Mouse (Mus musculus): ENCODE measurements at regions not wholly inside any gene's neighbourhood (a gene's known extent, or its start where the extent isn't known, plus 50 kb on each side); places are given as distances from the start of the nearest gene placed in this dataset.

DNA sequence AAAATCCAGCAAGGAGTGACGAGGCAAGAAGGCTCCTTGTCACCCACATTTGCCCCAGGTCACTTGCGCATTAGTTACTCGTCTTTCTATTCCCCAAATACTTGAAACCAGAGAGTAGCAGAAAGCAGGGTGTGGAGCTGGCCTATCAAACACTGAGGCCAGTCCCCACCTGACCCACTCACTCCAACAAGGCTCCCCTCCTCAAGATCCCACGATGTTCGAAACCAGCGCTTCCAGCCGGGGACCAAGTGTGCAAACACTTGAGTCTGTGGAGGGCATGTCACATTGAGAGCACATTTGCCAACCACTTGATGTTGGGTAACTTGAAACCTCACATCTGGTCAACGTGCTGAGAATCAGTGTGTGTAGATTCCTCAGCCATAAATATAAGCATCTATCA is 148.4 kb upstream of the Sdk2 start:
- DNase-seq, result no peak

- no peak for DNase-seq
Observed at GRCm38 (mm10) chr11:114212136-114212535, 145.3 kb upstream of the Sdk2 start.

- DNase-seq, result peak; percentile 38
Observed at GRCm38 (mm10) chr11:114205192-114205591, 138.3 kb upstream of the Sdk2 start.

DNA sequence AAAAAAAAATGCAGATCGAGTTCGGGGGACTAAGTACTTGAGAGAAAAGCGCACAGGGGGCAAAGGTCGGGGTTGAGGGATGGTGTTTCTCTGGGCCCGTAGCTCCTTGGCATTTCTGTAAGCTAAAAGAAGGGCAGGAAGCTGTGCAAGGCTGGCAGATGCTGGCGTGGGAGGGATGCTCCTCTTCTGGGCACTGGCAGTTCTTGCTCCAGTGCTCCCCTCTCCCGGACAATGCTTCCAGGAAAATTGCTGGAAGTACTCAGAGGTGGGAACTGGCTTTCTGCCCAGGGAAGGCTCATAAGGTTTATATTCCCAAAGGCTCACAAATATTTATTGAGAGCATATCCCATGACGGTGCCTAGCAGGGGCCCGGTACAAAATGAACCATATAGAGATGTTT is 136.6 kb upstream of the Sdk2 start:
- DNase-seq, result no peak

- DNase-seq, result no peak
Observed at GRCm38 (mm10) chr11:114202486-114202885, 135.6 kb upstream of the Sdk2 start.

GRCm38 (mm10) chr11:114199081-114199586 is 132.3 kb upstream of the Sdk2 start:
- DNase-seq, result no peak

GRCm38 (mm10) chr11:114198317-114199032 is 131.6 kb upstream of the Sdk2 start:
- DNase-seq, result peak; percentile 89

- no peak for DNase-seq
Observed at GRCm38 (mm10) chr11:114195291-114195690, 128.4 kb upstream of the Sdk2 start.

- no peak for DNase-seq
Observed at GRCm38 (mm10) chr11:114194055-114194706, 127.3 kb upstream of the Sdk2 start.

GRCm38 (mm10) chr11:114193018-114193417 is 126.2 kb upstream of the Sdk2 start:
- no peak for DNase-seq

DNA sequence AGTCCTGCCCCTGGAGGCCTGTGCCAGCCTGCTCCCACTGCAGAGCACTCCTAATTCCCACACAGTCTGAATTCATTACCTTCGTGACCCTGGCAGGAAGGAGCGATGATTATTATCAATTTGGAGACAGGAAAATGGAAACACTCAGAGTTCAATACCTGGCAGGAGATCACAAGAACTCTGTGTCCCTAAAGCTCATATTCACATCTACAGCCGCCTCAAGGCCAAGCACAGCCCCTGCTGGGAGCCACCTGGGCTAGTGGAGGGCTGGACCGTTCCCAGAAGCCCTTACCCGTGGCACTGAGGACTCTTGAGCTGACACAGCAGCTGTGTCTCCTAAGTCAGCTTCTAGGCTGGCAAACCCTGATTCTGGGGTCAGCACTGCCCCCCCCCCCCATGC is 124.8 kb upstream of the Sdk2 start:
- no peak for DNase-seq

DNA sequence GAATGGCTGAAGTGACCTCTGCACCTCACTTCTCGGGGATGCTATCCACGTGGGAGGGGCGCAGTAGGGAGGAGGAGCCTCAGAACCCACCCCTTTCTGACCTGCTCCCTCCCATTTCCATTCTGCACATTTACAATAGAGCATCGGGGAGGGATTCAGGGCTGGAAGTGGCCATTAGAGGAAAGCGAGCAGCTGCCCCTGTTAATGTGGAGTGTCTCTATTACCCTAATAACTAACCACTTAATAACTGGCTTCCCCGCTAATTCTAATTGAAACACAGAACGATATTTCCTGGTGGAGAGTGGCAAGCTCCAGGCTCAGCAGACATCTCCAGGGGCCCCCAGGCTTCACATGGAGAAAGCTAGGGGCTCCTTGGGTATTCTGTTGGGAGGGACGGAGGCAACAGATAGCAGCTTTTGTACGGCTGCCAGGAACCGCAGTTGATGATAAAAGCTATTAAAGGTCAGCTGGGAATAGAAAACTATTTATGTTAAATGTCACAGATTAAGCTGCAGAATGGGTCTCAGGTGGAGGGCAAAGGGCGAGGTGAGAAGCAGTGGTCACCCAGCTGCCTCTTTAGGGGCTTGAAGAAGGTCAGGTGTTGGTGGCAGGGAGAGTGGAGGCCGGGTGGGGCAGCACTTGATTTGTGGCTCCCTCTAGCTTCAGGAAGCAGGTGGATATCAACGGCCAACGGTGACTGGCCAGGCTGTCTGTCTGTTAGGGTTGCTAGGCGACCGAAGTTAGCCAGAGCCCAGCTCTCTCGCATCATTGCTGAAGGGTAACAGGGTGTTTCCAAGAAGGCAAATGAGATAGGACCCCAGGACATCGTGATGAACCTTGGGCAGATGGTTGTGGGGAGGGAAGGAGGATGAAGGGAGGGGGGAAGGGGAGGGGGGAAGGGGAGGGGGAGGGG is 118.4 kb upstream of the Sdk2 start:
- no peak for DNase-seq

DNA sequence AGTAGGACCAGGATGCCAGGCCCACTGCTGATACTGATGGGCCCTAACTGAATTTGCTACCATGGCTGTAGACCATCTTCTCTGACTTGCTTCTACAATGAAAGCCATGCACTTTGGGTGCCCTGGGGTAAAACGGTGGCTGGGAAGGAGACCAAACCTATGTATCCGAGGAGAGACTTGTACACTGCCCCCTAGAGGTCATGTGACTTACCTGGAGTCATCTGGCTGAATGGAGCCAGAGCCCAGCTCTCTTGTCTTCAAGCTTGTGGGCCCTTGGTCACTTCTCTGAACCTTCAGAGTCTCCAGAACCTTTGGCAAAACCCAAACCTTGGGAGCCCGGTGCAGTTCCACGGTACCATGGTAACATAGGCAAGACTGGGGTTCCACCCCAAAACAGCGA is 117.6 kb upstream of the Sdk2 start:
- DNase-seq, result no peak

GRCm38 (mm10) chr11:114183231-114183630 is 116.4 kb upstream of the Sdk2 start:
- DNase-seq, result no peak

DNA sequence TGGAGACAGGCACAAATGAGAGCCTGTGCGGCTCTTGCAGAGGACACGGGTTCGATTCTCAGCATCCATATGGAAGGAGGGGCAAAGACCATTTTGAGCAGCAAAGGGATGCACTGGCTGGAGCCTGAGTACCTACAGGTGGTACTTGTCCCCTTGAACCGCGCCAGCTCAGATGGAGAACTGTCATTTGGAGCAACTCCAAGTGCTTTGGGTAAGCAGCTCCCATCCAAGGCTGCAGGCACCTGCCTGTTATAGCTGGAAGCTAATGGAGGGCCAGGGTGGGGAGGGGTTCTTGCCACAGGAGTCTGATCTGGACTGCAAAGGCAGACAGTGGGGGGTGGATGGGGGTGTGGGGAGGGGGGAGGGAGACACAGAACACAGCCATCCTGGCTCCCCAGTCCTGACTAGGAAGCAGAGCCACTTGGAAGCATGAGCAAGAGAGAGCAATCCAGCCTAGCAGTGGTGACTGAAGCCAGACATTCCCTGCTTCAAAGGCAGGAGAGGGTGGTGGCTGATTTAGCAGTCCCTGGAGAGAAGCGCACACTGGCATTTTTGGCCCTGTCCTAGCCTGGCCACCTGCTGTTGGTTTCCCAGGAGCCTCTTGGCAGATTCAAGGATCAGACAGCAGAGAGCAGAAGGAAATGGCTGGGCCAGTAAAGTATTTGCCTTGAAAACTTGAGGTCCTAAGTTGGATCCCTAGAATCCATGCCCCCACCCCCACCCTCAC is 112.1 kb upstream of the Sdk2 start:
- DNase-seq, result peak; percentile 43

DNA sequence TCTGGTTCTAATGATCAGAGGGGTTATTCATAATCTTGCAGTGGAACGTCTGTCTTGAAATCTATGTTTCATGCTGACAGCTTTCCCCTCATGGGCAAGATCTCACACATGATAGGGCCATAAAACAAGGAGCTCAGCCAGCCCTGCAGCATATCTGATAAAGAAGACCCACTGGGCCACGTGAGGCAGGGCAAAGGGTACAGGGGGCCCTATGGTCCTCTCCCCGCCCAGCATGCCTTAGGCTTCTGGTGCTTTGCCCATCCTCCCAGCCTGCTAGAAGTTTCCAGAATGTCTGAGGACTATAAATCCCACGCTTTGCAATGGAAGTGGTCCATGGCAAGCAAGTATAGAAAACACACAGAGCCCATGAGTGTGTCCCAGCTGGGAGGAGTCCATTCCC is 110.9 kb upstream of the Sdk2 start:
- no peak for DNase-seq

DNA sequence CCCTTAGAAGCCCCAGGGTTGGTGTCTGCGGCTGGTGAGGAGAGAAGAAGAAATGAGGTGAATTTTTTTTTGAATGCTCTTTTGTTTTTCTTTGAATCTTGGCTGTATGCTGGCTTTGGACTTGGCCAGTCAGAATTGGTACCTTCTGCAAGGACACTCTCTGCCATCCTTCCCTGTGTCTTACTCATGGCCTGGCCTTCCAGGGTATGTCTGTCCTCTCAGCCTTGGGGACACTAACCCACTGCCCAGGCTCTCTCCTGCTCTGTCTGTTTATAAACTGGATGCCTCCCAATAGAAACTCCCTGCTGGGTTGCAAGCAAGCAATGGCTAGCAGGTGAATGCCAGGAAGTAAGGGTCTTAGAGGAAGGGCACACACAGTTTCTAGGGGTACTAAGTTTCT is 110.4 kb upstream of the Sdk2 start:
- no peak for DNase-seq

GRCm38 (mm10) chr11:114176671-114177212 is 109.9 kb upstream of the Sdk2 start:
- no peak for DNase-seq

- DNase-seq, result no peak
Observed at GRCm38 (mm10) chr11:114175437-114176131, 108.7 kb upstream of the Sdk2 start.

GRCm38 (mm10) chr11:114174871-114175270 is 108.0 kb upstream of the Sdk2 start:
- DNase-seq, result no peak

DNA sequence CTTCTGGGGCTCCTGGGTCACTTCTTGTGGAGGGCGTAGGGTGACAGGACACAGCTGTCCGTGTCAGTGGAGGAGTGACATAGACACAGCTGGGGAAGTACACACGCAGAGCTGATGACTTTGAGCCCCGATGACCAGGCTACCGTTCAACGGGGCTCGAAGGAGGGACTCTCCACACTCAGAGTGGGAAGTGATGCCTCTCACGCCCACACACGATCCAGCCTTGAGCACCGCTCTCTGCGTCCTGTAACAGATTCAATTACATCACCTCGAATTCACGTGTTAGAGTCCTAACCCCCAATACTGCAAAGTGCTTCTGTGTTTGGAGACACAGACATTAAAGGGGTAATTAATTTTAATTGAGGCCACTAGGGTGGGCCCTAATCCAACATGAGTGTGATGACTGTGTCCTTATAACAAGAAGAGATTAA is 101.4 kb upstream of the Sdk2 start:
- DNase-seq, result no peak
